Mouse (Mus musculus) bone marrow macrophage, adult 2 months (primary cell): ENCODE results near the gene Hk3. TPM values are rescaled to one million over a fixed set of nuclear protein-coding genes. Genes with fewer than 3 reads are reported as not detected.

Experiments
- H3K27ac ChIP-seq: 2 replicates; pipeline ENCODE4 v1.5.1; 2012; ENCODE audit warnings: low read depth, low read length; ENCODE audit not compliant: insufficient read depth
- H3K4me1 ChIP-seq: 2 replicates; pipeline ENCODE4 v1.6.1; 2012; ENCODE audit warnings: low read length; ENCODE audit not compliant: control insufficient read depth, insufficient read depth
- H3K4me3 ChIP-seq: 2 replicates; pipeline ENCODE4 v1.5.1; 2012; ENCODE audit warnings: mild to moderate bottlenecking, low read length, moderate library complexity; ENCODE audit not compliant: insufficient read depth
- CTCF ChIP-seq: IDR thresholded peaks from 2 replicates; pipeline ENCODE4 v1.5.1; 2012; ENCODE audit warnings: low read depth, mild to moderate bottlenecking, low read length, moderate library complexity
- POLR2A ChIP-seq: IDR thresholded peaks from 2 replicates; pipeline ENCODE4 v1.6.1; 2012; ENCODE audit warnings: mild to moderate bottlenecking, low read depth, low read length, borderline replicate concordance
- polyA plus RNA-seq: library from polyadenylated mRNA; stranded (reverse); fragments of >200 nt; gene quantifications from 2 replicates; pipeline ENCODE4 v1.2.4, GENCODE M21; 2012; ENCODE audit not compliant: missing spikeins, insufficient read depth, insufficient read length

Hk3 gene
- polyA plus RNA-seq, 1 experiment, result 78.5 TPM

- no peak for TF ChIP-seq CTCF
- TF ChIP-seq POLR2A, result no peak
- H3K27ac ChIP-seq, result no peak overlapping the region
- no peaks in the 10 kb centered on the region for H3K4me1 ChIP-seq
- no peak overlapping the region for H3K4me3 ChIP-seq
Measured at GRCm38 (mm10) chr13:55005691-55006414, 15.3 kb downstream of the Hk3 start.

- Histone ChIP-seq H3K27ac (no peak overlapping the region), H3K4me1 (no peaks in the 10 kb centered on the region), H3K4me3 (no peak overlapping the region)
- TF ChIP-seq CTCF, result no peak
- no peak for TF ChIP-seq POLR2A
Measured at GRCm38 (mm10) chr13:55004646-55005045, 16.5 kb downstream of the Hk3 start.

- Histone ChIP-seq H3K4me1 (no peaks in the 10 kb centered on the region), H3K4me3 (no peak overlapping the region), H3K27ac (no peak overlapping the region)
- TF ChIP-seq POLR2A, result no peak
- no peak for TF ChIP-seq CTCF
Measured at GRCm38 (mm10) chr13:55002090-55002489, 19.1 kb downstream of the Hk3 start.

- H3K4me1 ChIP-seq, result no peaks in the 10 kb centered on the region
- no peak overlapping the region for H3K27ac ChIP-seq
- TF ChIP-seq POLR2A, result no peak
- no peak for TF ChIP-seq CTCF
- no peak overlapping the region for H3K4me3 ChIP-seq
Measured at GRCm38 (mm10) chr13:55000433-55000832, 20.8 kb downstream of the Hk3 start.

GRCm38 (mm10) chr13:54997568-54997967 is 23.6 kb downstream of the Hk3 start:
- H3K27ac ChIP-seq, result no peak overlapping the region

GRCm38 (mm10) chr13:54995161-54995560 is 26.0 kb downstream of the Hk3 start:
- H3K27ac ChIP-seq, result no peak overlapping the region
- H3K4me1 ChIP-seq, result no peaks in the 10 kb centered on the region
- H3K4me3 ChIP-seq, result no peak overlapping the region
- TF ChIP-seq POLR2A, result no peak
- no peak for TF ChIP-seq CTCF

More at GRCm38 (mm10) chr13:54997568-54997967, 23.6 kb downstream of the Hk3 start:
- TF ChIP-seq POLR2A, result no peak
- no peak for TF ChIP-seq CTCF
- no peak overlapping the region for H3K4me3 ChIP-seq
- no peaks in the 10 kb centered on the region for H3K4me1 ChIP-seq

GRCm38 (mm10) chr13:54994576-54994975 is 26.6 kb downstream of the Hk3 start:
- Histone ChIP-seq H3K27ac (no peak overlapping the region), H3K4me3 (no peak overlapping the region), H3K4me1 (no peaks in the 10 kb centered on the region)
- no peak for TF ChIP-seq POLR2A
- TF ChIP-seq CTCF, result no peak

- Histone ChIP-seq H3K27ac (no peak overlapping the region), H3K4me1 (no peaks in the 10 kb centered on the region)
- no peak for TF ChIP-seq POLR2A
- no peak for TF ChIP-seq CTCF
Measured at GRCm38 (mm10) chr13:54992215-54992614, 29.0 kb downstream of the Hk3 start.

GRCm38 (mm10) chr13:54988181-54988760 is 32.9 kb downstream of the Hk3 start:
- Histone ChIP-seq H3K4me1 (peaks cover 4% of the 10 kb centered on the region), H3K4me3 (no peak overlapping the region), H3K27ac (no peak overlapping the region)
- TF ChIP-seq CTCF, result no peak
- TF ChIP-seq POLR2A, result no peak

More at GRCm38 (mm10) chr13:54992215-54992614, 29.0 kb downstream of the Hk3 start:
- no peak overlapping the region for H3K4me3 ChIP-seq

- Histone ChIP-seq H3K27ac (no peak overlapping the region), H3K4me1 (peaks cover 8% of the 10 kb centered on the region), H3K4me3 (no peak overlapping the region)
- TF ChIP-seq CTCF (no peak), POLR2A (no peak)
Measured at GRCm38 (mm10) chr13:54987405-54987804, 33.8 kb downstream of the Hk3 start.
